Mouse (Mus musculus): ENCODE measurements around the gene Alg2. TPM values are rescaled to one million over a fixed set of nuclear protein-coding genes. Genes with fewer than 3 reads are reported as not detected.

The Alg2 gene
- polyA plus RNA-seq (2015; fragmentation: Nextera tagmentation; extraction: Ambion mirVana): 72.9 and 74.1 TPM in 2 replicates

DNA sequence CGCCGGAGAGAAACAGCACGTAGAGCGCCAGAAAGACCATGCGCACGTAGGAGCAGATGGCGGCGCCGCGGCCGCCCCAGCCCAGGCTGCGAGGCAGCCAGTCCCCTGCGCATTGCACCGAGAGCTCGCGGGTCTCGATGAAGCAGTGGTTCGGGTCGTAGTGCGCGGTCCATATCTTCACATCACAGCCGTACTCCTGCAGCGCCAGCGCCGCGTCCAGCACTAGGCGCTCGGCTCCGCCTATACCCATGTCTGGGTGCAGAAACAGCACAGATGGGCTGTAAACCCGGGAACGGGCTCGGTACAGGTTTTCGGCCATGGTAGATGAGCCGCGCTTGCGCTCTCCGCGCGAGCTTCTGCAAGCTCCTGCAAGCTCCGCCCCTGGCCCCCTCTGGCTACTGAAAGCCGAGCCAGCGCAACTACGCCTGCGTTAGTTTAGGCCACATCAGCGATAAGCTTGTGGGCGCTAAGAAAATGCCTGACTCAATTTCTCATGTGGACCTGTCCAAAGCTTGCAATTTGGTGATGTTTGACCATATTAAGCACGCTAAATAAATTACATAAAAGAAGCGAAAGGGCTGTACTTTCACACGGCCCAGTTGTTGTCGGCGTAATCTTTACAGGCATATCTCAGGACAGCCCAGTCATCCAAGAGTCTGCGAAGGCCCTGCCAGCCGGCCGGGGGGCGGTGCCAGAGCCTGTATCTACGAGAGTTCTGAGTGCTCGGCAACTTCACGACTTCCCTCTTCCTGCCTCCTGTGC, at the start of gene Alg2, which contains the start of gene Sec61b:
TSS of gene Alg2 (minus strand) at position 366 of the 762 bp plus-strand sequence.
TSS of gene Sec61b (plus strand) at position 691 of the 762 bp plus-strand sequence.
- WGBS: under 1% methylated on average over 56 of the region's 58 CpGs
- H3K4me3 ChIP-seq (ENCODE audit: low read length): peak within 1 kb of the TSS; percentile 88
- H3K4me1 ChIP-seq (ENCODE audit: insufficient read depth, low read length): peaks cover 24% of the 10 kb centered on the region
- peak within 1 kb of the TSS; percentile 96 for H3K27ac ChIP-seq (ENCODE audit: low read length)
- H3K36me3 ChIP-seq (ENCODE audit: insufficient read depth, low read length): peaks cover 53% of the 10 kb centered on the region
- H3K4me2 ChIP-seq (replicated peaks; ENCODE audit: low read depth, low read length): peak within 1 kb of the TSS; percentile 69
- H3K27me3 ChIP-seq (ENCODE audit: insufficient read depth, low read length): no peaks in the 10 kb centered on the region
- peaks cover 7% of the 10 kb centered on the region; the same call in 1 of the 2 replicates for H3K9me3 ChIP-seq (ENCODE audit: low read length)
- H3K9ac ChIP-seq (replicated peaks; ENCODE audit: low read length): peak within 1 kb of the TSS; percentile 90
- ATAC-seq (ENCODE audit: low FRiP score, low TSS enrichment): peak; percentile 98

DNA sequence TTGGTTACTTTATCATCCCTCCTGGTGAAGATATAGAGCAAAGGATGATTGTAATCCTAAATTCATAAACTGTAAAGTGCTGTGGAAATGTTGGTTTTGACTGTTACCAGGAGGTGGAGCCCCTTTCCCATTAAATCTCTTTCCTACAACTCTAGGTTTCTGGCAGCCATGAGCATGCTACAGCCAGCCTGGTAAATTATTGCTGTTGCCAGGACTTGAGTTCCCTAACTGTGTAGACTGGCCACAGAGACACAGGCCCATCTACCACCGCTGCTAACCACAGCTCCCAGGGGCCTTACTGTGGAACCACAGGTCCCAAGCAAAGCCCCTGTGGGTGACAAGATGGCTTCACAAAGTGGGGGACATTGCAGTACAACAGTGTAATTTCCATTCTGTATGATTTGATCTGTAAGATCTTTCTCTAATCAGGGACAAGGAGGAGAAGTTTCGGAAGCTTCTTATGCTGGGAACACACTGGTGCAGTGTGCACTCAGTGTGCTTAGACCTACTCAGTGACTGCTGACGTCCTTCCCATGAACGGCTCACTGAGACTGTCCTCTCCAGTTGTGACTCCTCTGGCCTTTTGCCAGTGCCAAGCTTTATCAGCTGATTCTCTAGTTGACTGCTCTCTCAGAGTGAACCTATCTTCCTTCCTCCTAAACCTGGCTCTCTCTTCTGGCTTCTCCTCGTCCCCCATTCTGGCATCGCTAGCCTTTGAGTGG, 47.9 kb upstream of the Alg2 start:
- Histone ChIP-seq H3K9me3 (ENCODE audit: low read length) (no peaks in the 10 kb centered on the region), H3K4me1 (ENCODE audit: insufficient read depth, low read length) (no peaks in the 10 kb centered on the region), H3K36me3 (ENCODE audit: insufficient read depth, low read length) (no peaks in the 10 kb centered on the region), H3K27me3 (ENCODE audit: insufficient read depth, low read length) (no peaks in the 10 kb centered on the region), H3K4me2 (replicated peaks; ENCODE audit: low read depth, low read length) (no peak overlapping the region), H3K9ac (replicated peaks; ENCODE audit: low read length) (no peak overlapping the region), H3K4me3 (ENCODE audit: low read length) (no peak overlapping the region), H3K27ac (ENCODE audit: low read length) (no peak overlapping the region)
- WGBS: 81% methylated on average over 6 of the region's 6 CpGs
- ATAC-seq (ENCODE audit: low FRiP score, low TSS enrichment): peak; percentile 54; the same call in 1 of the 2 replicates

DNA sequence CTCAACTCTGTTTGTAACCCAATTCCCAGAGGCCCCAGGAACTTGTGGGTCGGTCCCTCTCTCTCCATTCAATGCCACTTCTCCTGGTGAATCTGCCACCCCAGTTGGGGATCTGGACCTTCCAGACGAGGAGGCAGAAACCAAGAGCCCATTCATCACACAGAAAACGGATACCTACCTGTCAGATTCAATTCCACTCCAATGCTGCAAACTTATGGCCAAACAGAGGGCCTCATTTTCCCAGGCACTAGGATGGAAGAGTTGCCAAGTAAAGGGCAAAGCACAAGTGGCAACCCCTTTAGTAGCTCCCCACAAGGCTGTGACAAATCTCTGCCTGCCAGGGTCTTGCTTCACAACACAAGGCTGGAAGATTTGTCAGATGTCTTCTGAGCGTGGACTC, 45.9 kb upstream of the Alg2 start:
- H3K4me2 ChIP-seq (replicated peaks; ENCODE audit: low read depth, low read length): no peak overlapping the region
- no peak overlapping the region for H3K27ac ChIP-seq (ENCODE audit: low read length)
- no peaks in the 10 kb centered on the region for H3K36me3 ChIP-seq (ENCODE audit: insufficient read depth, low read length)
- H3K9me3 ChIP-seq (ENCODE audit: low read length): no peaks in the 10 kb centered on the region
- H3K4me1 ChIP-seq (ENCODE audit: insufficient read depth, low read length): no peaks in the 10 kb centered on the region
- H3K27me3 ChIP-seq (ENCODE audit: insufficient read depth, low read length): no peaks in the 10 kb centered on the region
- no peak overlapping the region for H3K4me3 ChIP-seq (ENCODE audit: low read length)
- H3K9ac ChIP-seq (replicated peaks; ENCODE audit: low read length): no peak overlapping the region
- ATAC-seq (ENCODE audit: low FRiP score, low TSS enrichment): no peak
- 53% methylated on average over 4 of the region's 4 CpGs for WGBS

DNA sequence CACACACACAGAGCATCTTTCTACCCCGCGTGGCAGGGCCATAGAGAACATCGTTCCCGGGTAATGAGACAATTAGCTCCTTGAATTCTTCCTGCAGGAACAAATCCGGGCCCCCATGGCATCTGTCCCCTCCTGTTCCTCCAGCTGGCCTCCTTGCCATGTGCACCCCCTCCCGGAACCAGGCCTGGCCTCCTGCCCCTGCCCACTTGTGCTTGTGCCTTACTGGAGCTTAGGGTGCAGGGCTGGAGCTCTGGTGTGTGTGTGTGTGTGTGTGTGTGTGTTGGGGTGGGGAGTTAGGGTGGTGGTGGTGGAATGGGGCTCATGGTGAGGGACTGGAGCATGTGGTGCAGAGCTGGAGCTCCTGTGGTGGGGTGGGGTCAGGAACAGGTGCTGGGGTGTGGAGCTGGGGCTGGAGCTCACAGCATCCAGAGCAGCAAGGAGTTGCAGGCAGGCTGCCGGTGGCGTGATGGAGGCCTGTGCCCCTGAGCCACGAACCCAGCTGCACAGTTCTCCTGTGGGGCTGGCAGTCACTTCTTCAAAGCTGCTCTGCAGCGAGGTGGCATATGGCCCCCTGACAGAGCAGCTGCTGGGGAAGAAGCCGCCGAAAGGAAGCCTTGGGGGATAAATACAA, 44.5 kb upstream of the Alg2 start:
- no peak overlapping the region for H3K9ac ChIP-seq (replicated peaks; ENCODE audit: low read length)
- no peak overlapping the region for H3K4me3 ChIP-seq (ENCODE audit: low read length)
- H3K4me1 ChIP-seq (ENCODE audit: insufficient read depth, low read length): no peaks in the 10 kb centered on the region
- H3K9me3 ChIP-seq (ENCODE audit: low read length): no peaks in the 10 kb centered on the region
- WGBS: 73% methylated on average over 12 of the region's 12 CpGs
- no peak overlapping the region for H3K4me2 ChIP-seq (replicated peaks; ENCODE audit: low read depth, low read length)
- H3K27me3 ChIP-seq (ENCODE audit: insufficient read depth, low read length): no peaks in the 10 kb centered on the region
- H3K36me3 ChIP-seq (ENCODE audit: insufficient read depth, low read length): no peaks in the 10 kb centered on the region
- no peak overlapping the region for H3K27ac ChIP-seq (ENCODE audit: low read length)
- no peak for ATAC-seq (ENCODE audit: low FRiP score, low TSS enrichment)

DNA sequence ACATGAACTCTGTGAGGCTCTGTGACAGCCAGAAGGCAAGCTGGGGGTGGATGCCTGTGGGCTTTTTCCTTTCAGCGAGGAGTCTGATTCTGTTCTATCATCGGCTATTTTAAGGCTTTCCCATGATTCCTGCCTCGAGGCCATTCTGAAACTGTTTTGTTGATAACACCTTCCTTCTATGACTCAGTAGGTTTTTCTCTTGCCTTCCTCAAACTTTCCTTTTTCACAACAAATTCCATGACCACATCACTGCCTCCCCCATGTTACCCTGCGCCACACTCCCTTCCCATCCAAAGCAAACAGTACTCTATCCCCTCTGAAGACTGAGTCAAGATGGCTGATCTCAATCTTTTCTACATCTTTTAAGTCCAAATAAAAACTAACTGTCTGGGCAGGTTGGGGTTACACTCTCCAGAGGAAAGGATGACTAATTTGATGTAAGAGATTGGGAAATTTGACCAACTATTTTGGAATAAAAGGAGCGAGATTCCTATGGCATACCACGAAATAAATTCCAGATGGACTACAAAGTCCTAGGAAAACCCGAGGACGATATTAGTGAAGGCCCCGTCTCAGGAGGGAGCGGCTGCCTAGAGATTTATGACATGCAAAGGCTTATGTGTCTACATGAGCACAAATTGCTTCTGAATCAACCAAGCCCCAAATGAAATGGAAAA, 30.8 kb upstream of the Alg2 start:
- H3K36me3 ChIP-seq (ENCODE audit: insufficient read depth, low read length): no peaks in the 10 kb centered on the region
- no peaks in the 10 kb centered on the region for H3K27me3 ChIP-seq (ENCODE audit: insufficient read depth, low read length)
- no peaks in the 10 kb centered on the region for H3K9me3 ChIP-seq (ENCODE audit: low read length)
- H3K4me1 ChIP-seq (ENCODE audit: insufficient read depth, low read length): no peaks in the 10 kb centered on the region
- no peak overlapping the region for H3K4me3 ChIP-seq (ENCODE audit: low read length)
- no peak overlapping the region for H3K4me2 ChIP-seq (replicated peaks; ENCODE audit: low read depth, low read length)
- no peak overlapping the region for H3K9ac ChIP-seq (replicated peaks; ENCODE audit: low read length)
- no peak overlapping the region for H3K27ac ChIP-seq (ENCODE audit: low read length)
- no peak for ATAC-seq (ENCODE audit: low FRiP score, low TSS enrichment)
- WGBS: 65% methylated on average over 10 of the region's 10 CpGs

DNA sequence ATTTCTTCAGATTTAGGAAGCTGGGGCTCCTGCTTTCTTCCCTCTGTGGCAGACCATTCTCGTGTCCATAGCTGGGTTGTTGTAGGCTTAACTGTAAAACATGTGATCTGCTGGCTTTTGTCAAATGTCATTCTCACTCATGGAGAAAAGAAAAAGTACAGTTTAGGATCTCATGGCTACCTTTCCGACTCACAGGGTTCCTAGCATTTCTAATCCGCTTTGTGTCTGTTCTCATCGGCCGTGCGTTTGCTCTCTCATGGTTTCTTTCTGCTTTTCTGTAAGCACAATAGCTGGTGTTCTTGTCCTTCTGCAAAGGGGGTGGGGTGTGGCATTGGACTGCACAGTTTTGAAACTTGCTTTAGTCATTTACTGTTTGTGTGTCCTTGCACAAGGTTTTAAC, 28.9 kb upstream of the Alg2 start:
- WGBS: 80% methylated on average over 6 of the region's 6 CpGs
- H3K36me3 ChIP-seq (ENCODE audit: insufficient read depth, low read length): no peaks in the 10 kb centered on the region
- no peaks in the 10 kb centered on the region for H3K4me1 ChIP-seq (ENCODE audit: insufficient read depth, low read length)
- no peaks in the 10 kb centered on the region for H3K27me3 ChIP-seq (ENCODE audit: insufficient read depth, low read length)
- H3K9me3 ChIP-seq (ENCODE audit: low read length): no peaks in the 10 kb centered on the region
- no peak overlapping the region for H3K9ac ChIP-seq (replicated peaks; ENCODE audit: low read length)
- no peak overlapping the region for H3K27ac ChIP-seq (ENCODE audit: low read length)
- no peak overlapping the region for H3K4me2 ChIP-seq (replicated peaks; ENCODE audit: low read depth, low read length)
- ATAC-seq (ENCODE audit: low FRiP score, low TSS enrichment): no peak
- H3K4me3 ChIP-seq (ENCODE audit: low read length): no peak overlapping the region

DNA sequence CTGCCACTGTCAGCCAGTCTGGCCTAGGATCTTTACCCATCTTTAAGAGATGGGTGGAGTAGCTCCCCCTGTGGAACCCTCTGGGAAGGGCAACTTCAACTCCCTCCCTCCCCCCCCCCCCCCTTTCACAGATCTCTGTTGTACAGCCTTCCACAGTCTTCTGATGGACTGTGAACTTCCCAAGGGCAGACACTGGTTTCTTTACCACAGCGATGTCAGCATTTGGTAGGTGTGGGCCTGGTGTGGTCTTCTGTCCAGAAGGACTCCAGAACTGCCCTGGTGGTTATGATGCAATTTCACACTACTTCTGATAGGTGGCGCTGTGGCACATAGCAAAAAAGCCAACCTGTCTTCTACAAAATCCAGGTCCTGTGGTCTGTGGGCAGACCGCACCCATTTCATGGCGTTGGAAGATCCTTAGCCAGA, 28.4 kb upstream of the Alg2 start:
- no peaks in the 10 kb centered on the region for H3K9me3 ChIP-seq (ENCODE audit: low read length)
- no peak overlapping the region for H3K9ac ChIP-seq (replicated peaks; ENCODE audit: low read length)
- no peak overlapping the region for H3K27ac ChIP-seq (ENCODE audit: low read length)
- H3K27me3 ChIP-seq (ENCODE audit: insufficient read depth, low read length): no peaks in the 10 kb centered on the region
- H3K4me2 ChIP-seq (replicated peaks; ENCODE audit: low read depth, low read length): no peak overlapping the region
- 34% methylated on average over 4 of the region's 4 CpGs for WGBS
- no peaks in the 10 kb centered on the region for H3K4me1 ChIP-seq (ENCODE audit: insufficient read depth, low read length)
- no peak overlapping the region for H3K4me3 ChIP-seq (ENCODE audit: low read length)
- peak; percentile 54; the same call in 1 of the 2 replicates for ATAC-seq (ENCODE audit: low FRiP score, low TSS enrichment)
- no peaks in the 10 kb centered on the region for H3K36me3 ChIP-seq (ENCODE audit: insufficient read depth, low read length)

DNA sequence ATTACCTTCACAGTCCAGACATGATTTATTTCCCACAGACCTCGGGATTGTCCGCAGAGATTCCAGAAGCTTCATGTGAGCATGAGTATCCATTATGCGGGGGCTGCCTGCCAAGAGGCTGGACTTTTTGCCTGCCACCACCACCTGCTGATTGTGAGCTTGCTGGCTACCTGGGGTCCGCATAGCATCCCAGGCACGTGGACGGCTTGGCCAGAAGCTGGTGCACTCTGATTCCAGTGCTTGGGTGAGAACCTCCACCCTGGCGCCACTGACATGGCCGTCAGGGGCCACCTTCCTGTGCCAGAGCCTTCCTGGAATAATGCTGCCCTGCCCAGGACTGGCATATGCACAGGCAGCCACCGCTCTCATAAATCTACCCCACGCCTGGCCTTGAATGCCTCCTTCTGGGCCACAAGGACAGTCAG, 25.0 kb upstream of the Alg2 start:
- Histone ChIP-seq H3K27me3 (ENCODE audit: insufficient read depth, low read length) (no peaks in the 10 kb centered on the region), H3K4me2 (replicated peaks; ENCODE audit: low read depth, low read length) (no peak overlapping the region), H3K9ac (replicated peaks; ENCODE audit: low read length) (no peak overlapping the region), H3K27ac (ENCODE audit: low read length) (no peak overlapping the region), H3K9me3 (ENCODE audit: low read length) (no peaks in the 10 kb centered on the region), H3K4me1 (ENCODE audit: insufficient read depth, low read length) (no peaks in the 10 kb centered on the region), H3K4me3 (ENCODE audit: low read length) (no peak overlapping the region), H3K36me3 (ENCODE audit: insufficient read depth, low read length) (no peaks in the 10 kb centered on the region)
- 75% methylated on average over 10 of the region's 10 CpGs for WGBS
- no peak for ATAC-seq (ENCODE audit: low FRiP score, low TSS enrichment)

DNA sequence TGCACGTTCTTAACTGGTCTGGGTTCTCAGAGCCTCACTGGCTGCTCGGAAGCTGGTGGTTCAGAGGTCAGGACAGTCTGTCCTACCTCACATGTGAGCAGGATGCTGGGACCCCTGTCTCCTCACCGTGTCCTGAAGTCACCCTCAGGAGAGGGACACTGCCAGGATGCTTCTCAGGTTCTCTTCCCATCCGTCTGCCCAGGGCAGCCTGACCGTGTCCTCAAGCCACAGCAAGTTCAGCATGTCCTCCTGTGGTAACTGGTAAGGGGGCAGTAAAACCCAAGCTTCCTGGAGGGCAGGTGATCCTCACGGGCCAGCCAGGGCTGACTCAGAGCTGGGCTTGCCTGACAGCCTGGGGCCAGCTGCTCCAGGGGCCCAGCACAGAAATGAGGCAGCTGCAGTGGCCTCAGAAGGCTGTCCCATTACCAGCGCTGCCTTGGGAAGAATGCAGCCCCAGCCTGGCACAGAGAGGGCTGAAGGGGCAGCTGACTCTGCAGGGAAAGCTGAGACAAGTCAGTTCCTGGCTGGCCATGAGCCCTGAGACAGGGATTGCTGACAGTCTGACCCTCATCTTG, 23.8 kb upstream of the Alg2 start:
- H3K9me3 ChIP-seq (ENCODE audit: low read length): no peaks in the 10 kb centered on the region
- no peak overlapping the region for H3K9ac ChIP-seq (replicated peaks; ENCODE audit: low read length)
- no peaks in the 10 kb centered on the region for H3K36me3 ChIP-seq (ENCODE audit: insufficient read depth, low read length)
- no peaks in the 10 kb centered on the region for H3K4me1 ChIP-seq (ENCODE audit: insufficient read depth, low read length)
- no peak overlapping the region for H3K4me3 ChIP-seq (ENCODE audit: low read length)
- H3K27ac ChIP-seq (ENCODE audit: low read length): no peak overlapping the region
- no peaks in the 10 kb centered on the region for H3K27me3 ChIP-seq (ENCODE audit: insufficient read depth, low read length)
- no peak overlapping the region for H3K4me2 ChIP-seq (replicated peaks; ENCODE audit: low read depth, low read length)
- ATAC-seq (ENCODE audit: low FRiP score, low TSS enrichment): no peak
- 47% methylated on average over 7 of the region's 7 CpGs for WGBS

Data from kidney, embryonic 16.5 days (tissue).